ENCODE assay signal across 7 mouse cellular contexts in genomic region chr19:47179272-47179809, GRCm38 (mm10). TPM values are rescaled to one million over a fixed set of nuclear protein-coding genes. Genes with fewer than 3 reads are reported as not detected.
DNase-seq lines count a peak whose midpoint lies in the region; ATAC-seq lines count a peak whose summit lies in the region.

No protein-coding gene starts in this region.

- H3K4me2 ChIP-seq in forebrain, embryonic 15.5 days (replicated peaks): peak overlapping the region; percentile 73
- H3K4me2 ChIP-seq in midbrain, embryonic 11.5 days: peak overlapping the region; percentile 86

- peaks cover 18% of the 10 kb centered on the region for H3K4me1 ChIP-seq in forebrain, embryonic 15.5 days
- H3K4me1 ChIP-seq in midbrain, embryonic 11.5 days (ENCODE audit: control insufficient read depth, insufficient read depth, low read length): peaks cover 9% of the 10 kb centered on the region

- peak; percentile 63 for ATAC-seq in forebrain, embryonic 15.5 days (replicated peaks)
- ATAC-seq in midbrain, embryonic 11.5 days (ENCODE audit: low FRiP score): peak; percentile 43

- peak overlapping the region; percentile 61 for H3K4me3 ChIP-seq in forebrain, embryonic 15.5 days
- peak overlapping the region; percentile 68 for H3K4me3 ChIP-seq in midbrain, embryonic 11.5 days (ENCODE audit: low read depth, low read length)

- no peaks in the 10 kb centered on the region for H3K9me3 ChIP-seq in forebrain, embryonic 15.5 days
- H3K9me3 ChIP-seq in midbrain, embryonic 11.5 days (ENCODE audit: control insufficient read depth, low read length): peaks cover 9% of the 10 kb centered on the region; the same call in 1 of the 2 replicates

- peak overlapping the region; percentile 62 for H3K9ac ChIP-seq in forebrain, embryonic 15.5 days (replicated peaks)
- H3K9ac ChIP-seq in midbrain, embryonic 11.5 days (ENCODE audit: low read length): peak overlapping the region; percentile 57

- H3K36me3 ChIP-seq in forebrain, embryonic 15.5 days: no peaks in the 10 kb centered on the region
- no peaks in the 10 kb centered on the region for H3K36me3 ChIP-seq in midbrain, embryonic 11.5 days (ENCODE audit: control insufficient read depth, insufficient read depth, low read length)

- peak overlapping the region; percentile 64 for H3K27ac ChIP-seq in forebrain, embryonic 15.5 days (replicated peaks)
- no peak overlapping the region for H3K27ac ChIP-seq in midbrain, embryonic 11.5 days (ENCODE audit: low read depth, low read length)

- H3K27me3 ChIP-seq in forebrain, embryonic 15.5 days: peaks cover 26% of the 10 kb centered on the region
- H3K27me3 ChIP-seq in midbrain, embryonic 11.5 days (ENCODE audit: control insufficient read depth, insufficient read depth, low read length): peaks cover 37% of the 10 kb centered on the region

- peak; percentile 32 for DNase-seq in ovary, postnatal 36 days (ENCODE audit: low spot score)
- DNase-seq in ovary, postnatal 14 days (ENCODE audit: low spot score): no peak
- DNase-seq in cerebellum, adult 11 months: peak; percentile 66
- peak; percentile 34 for DNase-seq in kidney, postnatal 14 days
- peak; percentile 92 for DNase-seq in midbrain, embryonic 11.5 days (ENCODE audit: low spot score, missing footprints)
- DNase-seq in thymus, postnatal 25 days: peak; percentile 5

- WGBS in forebrain, embryonic 15.5 days: under 1% methylated on average over 41 of the region's 42 CpGs
- under 1% methylated on average over 32 of the region's 42 CpGs for WGBS in midbrain, embryonic 11.5 days

RNA-seq across cellular contexts. Expression of gene Neurl1a, which starts 0.7 kb away (rescaled TPM):
- polyA plus RNA-seq in forebrain, embryonic 15.5 days (2015; fragmentation: Nextera tagmentation; extraction: Ambion mirVana): 7.2 and 7.9 TPM in 2 replicates
- polyA plus RNA-seq in midbrain, embryonic 11.5 days (2014; fragmentation: Nextera tagmentation; extraction: Ambion mirVana): 2.9 and 4.0 TPM in 2 replicates

RNA-seq across cellular contexts. Expression of gene Calhm3, which starts 21.8 kb away (rescaled TPM):
- polyA plus RNA-seq in forebrain, embryonic 15.5 days (2015; fragmentation: Nextera tagmentation; extraction: Ambion mirVana): not detected in 2 replicates
- not detected in 2 replicates for polyA plus RNA-seq in midbrain, embryonic 11.5 days (2014; fragmentation: Nextera tagmentation; extraction: Ambion mirVana)

RNA-seq across cellular contexts. Expression of gene Calhm1, which starts 35.3 kb away (rescaled TPM):
- not detected in 2 replicates for polyA plus RNA-seq in forebrain, embryonic 15.5 days (2015; fragmentation: Nextera tagmentation; extraction: Ambion mirVana)
- polyA plus RNA-seq in midbrain, embryonic 11.5 days (2014; fragmentation: Nextera tagmentation; extraction: Ambion mirVana): not detected in 2 replicates

RNA-seq across cellular contexts. Expression of gene Calhm2, which starts 41.2 kb away (rescaled TPM):
- 1.0 and 1.2 TPM in 2 replicates for polyA plus RNA-seq in forebrain, embryonic 15.5 days (2015; fragmentation: Nextera tagmentation; extraction: Ambion mirVana)
- 0.37 and 0.90 TPM in 2 replicates for polyA plus RNA-seq in midbrain, embryonic 11.5 days (2014; fragmentation: Nextera tagmentation; extraction: Ambion mirVana)
